In genomic region chr11:90177389-90177788, GRCm38 (mm10) we compare ENCODE assay signal across 16 mouse cellular contexts.
"Had no signal": no experiment of that assay in that cellular context is flagged by ENCODE, and none has a peak within 500 bp of the region (broad histone marks: within the 10 kb centered on the region; RNA-seq: fewer than 3 reads in every experiment).

No protein-coding gene starts in this region.

- H3K27me3 ChIP-seq: neural tube, embryonic 12.5 days; neural tube, embryonic 13.5 days; neural tube, embryonic 15.5 days; stomach, embryonic 15.5 days had no signal

- H3K36me3 ChIP-seq: neural tube, embryonic 12.5 days; neural tube, embryonic 13.5 days; neural tube, embryonic 15.5 days; stomach, embryonic 15.5 days had no signal

- H3K4me1 ChIP-seq: neural tube, embryonic 12.5 days; neural tube, embryonic 13.5 days; neural tube, embryonic 15.5 days; stomach, embryonic 15.5 days had no signal

- H3K9me3 ChIP-seq: neural tube, embryonic 12.5 days; neural tube, embryonic 13.5 days; neural tube, embryonic 15.5 days; stomach, embryonic 15.5 days had no signal

- H3K27ac ChIP-seq: neural tube, embryonic 12.5 days; neural tube, embryonic 13.5 days; neural tube, embryonic 15.5 days; stomach, embryonic 15.5 days; stomach, postnatal 0 days had no signal

- H3K4me3 ChIP-seq: neural tube, embryonic 12.5 days; neural tube, embryonic 13.5 days; neural tube, embryonic 15.5 days; stomach, embryonic 15.5 days had no signal

- H3K9ac ChIP-seq: neural tube, embryonic 12.5 days; neural tube, embryonic 13.5 days; neural tube, embryonic 15.5 days; stomach, embryonic 15.5 days had no signal

- H3K4me2 ChIP-seq: neural tube, embryonic 12.5 days; neural tube, embryonic 13.5 days; neural tube, embryonic 15.5 days; stomach, embryonic 15.5 days had no signal

- DNase-seq: retina, postnatal 1 day; right cerebral cortex, postnatal 14 days; right cerebral cortex, postnatal 25 days; right cerebral cortex, postnatal 4 days; spleen, adult 18-20 months; thymus, adult 18-20 months; thymus, adult 2 months; thymus, postnatal 14 days; thymus, postnatal 25 days; thymus, postnatal 36 days; thymus, postnatal 4 days had no signal
